Mouse (Mus musculus) stomach, postnatal 0 days (tissue): ENCODE data around the gene Cdhr3. TPM values are rescaled to one million over a fixed set of nuclear protein-coding genes. Genes with fewer than 3 reads are reported as not detected.
A peak's percentile ranks its signal among the peaks of the same experiment; 100 is the strongest.

Experiments
- ATAC-seq: fragments of 200-750 bp; cut with Nextera tagmentation; 2 replicates; pipeline ENCODE4 v1.8.0; 2017; ENCODE audit not compliant: low FRiP score, low TSS enrichment
- DNase-seq: peaks from one replicate; pipeline ENCODE4 v3.0.0-alpha.2; 2016; ENCODE audit warnings: low spot score
- H3K27ac ChIP-seq: fragments of 300-500 bp; sonication (generic); replicated peaks from 2 replicates; pipeline ENCODE4 v1.5.1; 2014; ENCODE audit warnings: mild to moderate bottlenecking, control low read depth
- H3K27me3 ChIP-seq: fragments of 300-500 bp; sonication (generic); 2 replicates; pipeline ENCODE4 v1.6.1; 2014; ENCODE audit warnings: low read length; ENCODE audit not compliant: control insufficient read depth, insufficient read depth
- H3K36me3 ChIP-seq: fragments of 300-500 bp; sonication (generic); 2 replicates; pipeline ENCODE4 v1.6.1; 2014; ENCODE audit warnings: low read length, mixed read lengths; ENCODE audit not compliant: control insufficient read depth, insufficient read depth
- H3K4me1 ChIP-seq: fragments of 300-500 bp; sonication (generic); replicated peaks from 2 replicates; pipeline ENCODE4 v1.6.1; 2014; ENCODE audit warnings: antibody characterized with exemption; ENCODE audit not compliant: control insufficient read depth, insufficient read depth
- H3K4me2 ChIP-seq: fragments of 300-500 bp; sonication (generic); replicated peaks from 2 replicates; pipeline ENCODE4 v1.6.1; 2014; ENCODE audit warnings: low read depth, mild to moderate bottlenecking, control low read depth, moderate library complexity
- H3K4me3 ChIP-seq: fragments of 300-500 bp; sonication (generic); 2 replicates; pipeline ENCODE4 v1.5.1; 2014; ENCODE audit warnings: low read depth, low read length, control low read depth
- H3K9ac ChIP-seq: fragments of 300-500 bp; sonication (generic); 2 replicates; pipeline ENCODE4 v1.6.1; 2014; ENCODE audit warnings: mild to moderate bottlenecking, low read length, control low read depth, mixed read lengths
- H3K9me3 ChIP-seq: fragments of 300-500 bp; sonication (generic); 2 replicates; pipeline ENCODE4 v1.6.1; 2016; ENCODE audit warnings: low read length; ENCODE audit not compliant: control insufficient read depth
- CTCF ChIP-seq: IDR thresholded peaks from 2 replicates; pipeline ENCODE4 v1.5.1; 2016; ENCODE audit warnings: antibody characterized with exemption, low read depth, mild to moderate bottlenecking, moderate library complexity
- EP300 ChIP-seq: optimal IDR thresholded peaks from 2 replicates; pipeline ENCODE3; 2016; ENCODE audit warnings: antibody characterized with exemption
- WGBS: fragments of 180-500 bp; shearing (Covaris S2); extraction: QIAGEN DNeasy Blood & Tissue Kit; methylation state at CpG from one replicate; pipeline ENCODE4 v1.1.7; 2014; 5-methylcytosine and 5-hydroxymethylcytosine counted together
- polyA plus RNA-seq: library from polyadenylated mRNA; unstranded; fragments of >200 nt; fragmentation: Nextera tagmentation; extraction: Ambion mirVana; gene quantifications from 2 replicates; pipeline ENCODE4 v1.2.1, GENCODE M21; 2015

The Cdhr3 gene
- polyA plus RNA-seq, 1 experiment from 2014 or later: 0.05 TPM

- peak overlapping the region; percentile 50; the same call in 1 of the 2 replicates for H3K27ac ChIP-seq
- no peak for ATAC-seq
Observed at GRCm38 (mm10) chr12:33021140-33021539, 71.5 kb downstream of the Cdhr3 start.

GRCm38 (mm10) chr12:33020011-33020410 lies 72.7 kb downstream of the Cdhr3 start:
- Histone ChIP-seq H3K9me3 (no peaks in the 10 kb centered on the region), H3K36me3 (no peaks in the 10 kb centered on the region), H3K9ac (no peak overlapping the region), H3K27ac (peak overlapping the region; percentile 50), H3K4me1 (no peaks in the 10 kb centered on the region), H3K4me2 (no peak overlapping the region), H3K4me3 (no peak overlapping the region), H3K27me3 (no peaks in the 10 kb centered on the region)
- TF ChIP-seq EP300: no peak
- TF ChIP-seq CTCF: no peak
- ATAC-seq (peak; percentile 88), DNase-seq (peak; percentile 73)
- 42% methylated on average over 6 of the region's 6 CpGs for WGBS

More at GRCm38 (mm10) chr12:33021140-33021539, 71.5 kb downstream of the Cdhr3 start:
- no peaks in the 10 kb centered on the region for H3K9me3 ChIP-seq
- H3K4me2 ChIP-seq: no peak overlapping the region
- H3K4me1 ChIP-seq: no peaks in the 10 kb centered on the region
- no peaks in the 10 kb centered on the region for H3K36me3 ChIP-seq
- H3K4me3 ChIP-seq: no peak overlapping the region
- TF ChIP-seq EP300: no peak
- TF ChIP-seq CTCF: no peak
- H3K9ac ChIP-seq: no peak overlapping the region
- whole genome bisulfite sequencing: 74% methylated on average over 9 of the region's 9 CpGs
- DNase-seq: no peak
- H3K27me3 ChIP-seq: no peaks in the 10 kb centered on the region

- no peaks in the 10 kb centered on the region for H3K27me3 ChIP-seq
- H3K27ac ChIP-seq: no peak overlapping the region
- no peak overlapping the region for H3K4me3 ChIP-seq
- H3K9ac ChIP-seq: no peak overlapping the region
- no peak overlapping the region for H3K4me2 ChIP-seq
- H3K9me3 ChIP-seq: no peaks in the 10 kb centered on the region
- H3K36me3 ChIP-seq: no peaks in the 10 kb centered on the region
- no peaks in the 10 kb centered on the region for H3K4me1 ChIP-seq
- DNase-seq: no peak
- TF ChIP-seq EP300 (no peak), CTCF (no peak)
- 69% methylated on average over 4 of the region's 4 CpGs for WGBS
- no peak for ATAC-seq
Observed at GRCm38 (mm10) chr12:33018601-33019000, 74.1 kb downstream of the Cdhr3 start.

- DNase-seq (no peak), ATAC-seq (no peak)
- 0 out of 2 replicates have a peak overlapping the region, but pooled peaks have one; percentile 2 for H3K9ac ChIP-seq
- WGBS: 71% methylated on average over 7 of the region's 7 CpGs
- H3K9me3 ChIP-seq: no peaks in the 10 kb centered on the region
- TF ChIP-seq EP300 (no peak), CTCF (no peak)
- no peak overlapping the region for H3K27ac ChIP-seq
- no peaks in the 10 kb centered on the region for H3K27me3 ChIP-seq
- no peaks in the 10 kb centered on the region for H3K36me3 ChIP-seq
- H3K4me2 ChIP-seq: no peak overlapping the region
- H3K4me1 ChIP-seq: no peaks in the 10 kb centered on the region
- no peak overlapping the region for H3K4me3 ChIP-seq
Observed at GRCm38 (mm10) chr12:33016824-33017705, 75.6 kb downstream of the Cdhr3 start.

GRCm38 (mm10) chr12:33015103-33015502 lies 77.6 kb downstream of the Cdhr3 start:
- H3K9ac ChIP-seq: no peak overlapping the region
- H3K4me3 ChIP-seq: no peak overlapping the region
- H3K27ac ChIP-seq: no peak overlapping the region
- WGBS: 65% methylated on average over 1 of the region's 1 CpGs
- H3K4me1 ChIP-seq: no peaks in the 10 kb centered on the region
- ATAC-seq: peak; percentile 25; the same call in 1 of the 2 replicates
- H3K4me2 ChIP-seq: no peak overlapping the region
- no peaks in the 10 kb centered on the region for H3K36me3 ChIP-seq
- TF ChIP-seq EP300: no peak
- TF ChIP-seq CTCF: no peak
- no peaks in the 10 kb centered on the region for H3K9me3 ChIP-seq
- H3K27me3 ChIP-seq: no peaks in the 10 kb centered on the region
- DNase-seq: no peak
